Mouse (Mus musculus): ENCODE measurements at regions not wholly inside any gene's neighbourhood (a gene's known extent, or its start where the extent isn't known, plus 50 kb on each side); places are given as distances from the start of the nearest gene placed in this dataset.

DNA sequence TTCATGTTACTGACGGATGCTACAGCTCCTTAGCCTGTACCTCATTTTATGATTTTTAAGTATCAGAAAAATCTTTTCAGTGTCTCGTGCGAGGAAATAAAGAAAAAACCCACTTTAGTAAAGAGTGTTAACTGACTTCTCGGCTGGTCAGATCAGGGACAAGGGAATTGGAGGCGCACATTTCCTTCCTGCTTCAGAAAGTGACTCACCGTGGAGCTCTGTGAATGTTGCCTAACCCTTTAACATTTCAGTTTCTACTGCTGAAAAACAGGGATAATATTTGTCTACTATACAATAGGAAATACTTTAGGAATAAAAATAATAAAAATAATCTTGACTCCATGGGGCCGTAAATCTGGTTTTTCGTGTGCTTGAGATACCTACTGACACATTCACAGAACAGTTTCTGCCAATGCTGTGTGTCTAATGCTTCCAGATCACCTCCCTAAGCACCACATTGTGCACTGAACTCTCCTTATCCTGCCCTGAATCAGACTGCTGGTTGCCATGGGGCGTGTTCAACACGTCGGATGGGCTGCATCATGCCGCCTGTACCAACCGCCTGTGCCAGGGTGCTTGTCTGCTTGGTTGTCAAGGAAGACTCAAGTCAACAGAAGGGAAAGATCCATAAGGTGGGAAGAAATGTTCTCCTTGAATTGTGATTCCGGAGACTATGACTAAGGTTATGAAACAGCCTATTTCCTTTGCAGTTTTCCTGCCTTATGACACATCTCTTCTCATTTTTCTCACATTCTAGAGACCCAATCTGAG is 246.3 kb downstream of the Ikzf2 start:
- H3K36me3 ChIP-seq: no peaks in the 10 kb centered on the region
- no peaks in the 10 kb centered on the region for H3K27me3 ChIP-seq (replicated peaks)
- no peak overlapping the region for H3K4me2 ChIP-seq
- ATAC-seq: no peak
- no peak overlapping the region for H3K27ac ChIP-seq
- H3K4me3 ChIP-seq: no peak overlapping the region
- H3K9me3 ChIP-seq (replicated peaks): no peaks in the 10 kb centered on the region
- 0 out of 2 replicates have a peak, but pooled peaks cover 3% of the 10 kb centered on the region for H3K4me1 ChIP-seq
- no peak overlapping the region for H3K9ac ChIP-seq
- WGBS (ENCODE audit: insufficient replicate concordance): 66% methylated on average over 14 of the region's 14 CpGs

DNA sequence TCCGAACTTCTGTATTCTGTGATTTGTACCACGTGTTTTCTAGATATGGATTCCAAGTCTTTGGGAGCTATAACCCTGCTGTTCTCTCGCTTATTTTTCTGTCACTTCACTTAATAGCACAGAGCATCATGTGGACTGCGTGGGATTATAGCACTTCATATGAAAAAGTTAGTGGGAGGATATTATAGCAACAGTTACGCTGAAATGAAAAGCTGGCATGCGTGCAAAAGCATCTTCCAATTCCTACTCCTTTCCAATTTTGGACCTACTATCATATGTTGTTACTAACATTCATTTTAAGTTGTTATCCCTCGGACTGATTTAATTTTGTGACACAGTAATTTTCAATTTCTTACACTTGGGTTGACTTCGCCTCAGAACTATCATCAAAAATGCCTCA is 250.0 kb downstream of the Ikzf2 start:
- Histone ChIP-seq H3K36me3 (no peaks in the 10 kb centered on the region), H3K4me3 (no peak overlapping the region), H3K27me3 (replicated peaks) (no peaks in the 10 kb centered on the region), H3K4me2 (no peak overlapping the region), H3K27ac (no peak overlapping the region), H3K9me3 (replicated peaks) (no peaks in the 10 kb centered on the region), H3K9ac (no peak overlapping the region), H3K4me1 (0 out of 2 replicates have a peak, but pooled peaks cover 3% of the 10 kb centered on the region)
- ATAC-seq: no peak
- 80% methylated on average over 8 of the region's 8 CpGs for WGBS (ENCODE audit: insufficient replicate concordance)

DNA sequence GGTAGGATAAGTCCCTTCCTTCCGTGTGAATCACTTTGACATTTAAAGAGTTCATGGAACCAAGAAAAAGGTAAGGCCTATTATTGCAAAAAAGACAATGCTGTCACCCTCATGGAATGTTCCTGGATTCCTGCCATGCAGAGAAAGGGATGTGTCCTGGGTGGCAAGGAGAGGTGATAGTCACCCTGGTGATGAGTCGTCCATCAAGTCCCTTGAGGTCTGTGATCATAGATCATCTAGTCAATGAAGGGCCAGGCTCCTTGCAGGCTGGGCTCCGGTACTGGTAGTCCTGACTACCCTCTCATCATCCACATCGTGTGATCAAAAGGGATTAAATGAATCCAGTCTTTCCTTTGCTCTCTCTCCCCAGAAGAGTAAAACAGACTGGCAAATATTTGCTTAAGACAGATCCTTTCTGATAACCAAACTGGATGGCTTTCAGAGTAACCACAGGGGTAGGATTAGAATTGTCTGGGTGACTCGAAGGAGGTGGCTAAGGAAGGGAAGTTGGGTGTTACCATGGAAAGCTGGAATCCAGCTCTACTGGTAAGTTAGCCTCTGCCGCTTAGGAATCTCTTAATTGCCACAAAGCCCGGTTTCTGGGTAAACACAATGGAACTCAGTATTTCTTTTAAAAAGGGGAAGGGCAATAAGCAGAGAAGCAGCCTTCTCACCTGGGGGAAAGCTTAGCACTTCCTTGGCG is 253.2 kb downstream of the Ikzf2 start:
- no peaks in the 10 kb centered on the region for H3K27me3 ChIP-seq (replicated peaks)
- H3K4me3 ChIP-seq: no peak overlapping the region
- H3K4me2 ChIP-seq: no peak overlapping the region
- H3K9ac ChIP-seq: no peak overlapping the region
- no peaks in the 10 kb centered on the region for H3K9me3 ChIP-seq (replicated peaks)
- H3K4me1 ChIP-seq: no peaks in the 10 kb centered on the region
- ATAC-seq: no peak
- H3K36me3 ChIP-seq: no peaks in the 10 kb centered on the region
- no peak overlapping the region for H3K27ac ChIP-seq
- 54% methylated on average over 8 of the region's 8 CpGs for WGBS (ENCODE audit: insufficient replicate concordance)

DNA sequence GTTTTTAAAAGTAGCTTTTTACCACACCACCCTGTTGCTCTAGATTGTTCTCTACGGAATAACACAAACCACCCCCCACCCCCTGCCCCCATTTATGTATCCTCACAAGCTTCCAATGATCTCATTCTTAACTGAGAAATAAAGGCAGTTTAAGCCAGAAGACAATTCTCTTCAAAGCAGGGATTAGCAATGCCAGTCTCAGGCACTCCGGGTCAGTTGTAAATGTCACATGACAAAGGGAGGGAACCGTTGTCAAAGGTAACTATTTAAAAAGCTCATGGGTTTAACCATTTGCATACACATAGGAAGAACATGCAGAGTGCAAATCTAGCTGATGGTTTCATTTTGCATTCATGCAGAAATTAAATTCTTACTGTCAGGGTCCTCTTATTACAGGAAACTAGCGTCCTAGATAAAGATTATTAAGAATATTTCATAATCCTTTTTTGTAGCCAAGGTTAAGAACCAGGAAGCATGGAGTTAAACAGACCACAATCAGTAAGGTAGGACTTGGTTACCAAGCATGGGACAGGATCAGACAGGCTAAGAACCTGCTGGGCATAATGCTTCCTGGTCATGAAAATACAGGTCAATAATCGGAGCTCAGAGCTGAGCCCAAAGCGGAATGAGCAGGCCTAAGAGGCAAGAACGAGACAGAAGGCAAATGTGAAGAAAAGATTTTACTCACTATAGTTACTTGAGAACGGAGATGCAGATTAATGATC is 256.2 kb downstream of the Ikzf2 start:
- ATAC-seq: no peak
- Histone ChIP-seq H3K27ac (no peak overlapping the region), H3K9me3 (replicated peaks) (no peaks in the 10 kb centered on the region), H3K9ac (no peak overlapping the region), H3K4me3 (no peak overlapping the region), H3K27me3 (replicated peaks) (no peaks in the 10 kb centered on the region), H3K36me3 (no peaks in the 10 kb centered on the region), H3K4me2 (no peak overlapping the region), H3K4me1 (no peaks in the 10 kb centered on the region)
- 65% methylated on average over 8 of the region's 8 CpGs for WGBS (ENCODE audit: insufficient replicate concordance)

DNA sequence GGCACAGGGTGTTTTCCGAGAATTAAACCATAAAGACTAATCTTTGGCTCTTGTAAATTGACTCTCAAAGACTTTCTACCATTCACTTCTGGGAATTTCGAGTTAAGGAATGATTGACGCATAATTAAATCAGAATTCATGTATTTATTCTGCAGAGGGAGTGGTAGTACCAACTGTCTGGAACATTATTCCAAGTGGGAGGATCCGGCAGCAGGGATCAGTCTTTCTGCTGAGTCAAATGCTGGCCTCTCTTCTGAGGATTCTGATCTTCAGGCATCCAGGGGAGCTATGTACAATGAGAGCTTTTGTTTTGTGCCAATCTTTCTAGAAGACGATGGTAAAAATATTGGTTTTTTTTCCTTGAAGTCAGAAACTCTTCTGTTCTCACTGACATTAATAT is 257.4 kb downstream of the Ikzf2 start:
- H3K4me3 ChIP-seq: no peak overlapping the region
- no peaks in the 10 kb centered on the region for H3K36me3 ChIP-seq
- H3K4me1 ChIP-seq: no peaks in the 10 kb centered on the region
- no peaks in the 10 kb centered on the region for H3K27me3 ChIP-seq (replicated peaks)
- H3K27ac ChIP-seq: no peak overlapping the region
- no peaks in the 10 kb centered on the region for H3K9me3 ChIP-seq (replicated peaks)
- 75% methylated on average over 5 of the region's 5 CpGs for WGBS (ENCODE audit: insufficient replicate concordance)
- no peak overlapping the region for H3K9ac ChIP-seq
- ATAC-seq: no peak
- no peak overlapping the region for H3K4me2 ChIP-seq

DNA sequence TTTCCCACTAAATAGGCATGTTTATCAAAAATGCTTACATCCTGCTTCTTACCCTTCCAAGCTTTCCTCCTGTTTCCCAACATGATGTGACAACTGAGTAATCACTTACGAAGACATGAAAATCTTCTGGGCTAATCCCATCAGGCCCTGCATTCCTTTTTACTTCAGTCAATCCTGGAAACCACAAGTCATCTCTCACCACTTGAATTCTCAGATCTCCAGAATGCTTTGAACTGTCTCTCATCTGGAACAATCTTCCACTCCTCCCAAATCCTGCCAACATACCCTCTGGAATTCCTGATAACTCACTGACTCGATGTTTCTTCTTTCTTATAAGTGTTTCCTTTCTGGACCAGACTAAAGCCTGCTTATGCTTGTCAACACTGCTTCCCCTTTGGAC is 289.4 kb downstream of the Ikzf2 start:
- Histone ChIP-seq H3K9me3 (replicated peaks) (peaks cover 7% of the 10 kb centered on the region; the same call in 1 of the 2 replicates), H3K27me3 (replicated peaks) (no peaks in the 10 kb centered on the region), H3K27ac (no peak overlapping the region), H3K9ac (no peak overlapping the region), H3K4me2 (no peak overlapping the region), H3K36me3 (no peaks in the 10 kb centered on the region), H3K4me3 (no peak overlapping the region), H3K4me1 (no peaks in the 10 kb centered on the region)
- no peak for ATAC-seq
- WGBS (ENCODE audit: insufficient replicate concordance): 61% methylated on average over 2 of the region's 2 CpGs

DNA sequence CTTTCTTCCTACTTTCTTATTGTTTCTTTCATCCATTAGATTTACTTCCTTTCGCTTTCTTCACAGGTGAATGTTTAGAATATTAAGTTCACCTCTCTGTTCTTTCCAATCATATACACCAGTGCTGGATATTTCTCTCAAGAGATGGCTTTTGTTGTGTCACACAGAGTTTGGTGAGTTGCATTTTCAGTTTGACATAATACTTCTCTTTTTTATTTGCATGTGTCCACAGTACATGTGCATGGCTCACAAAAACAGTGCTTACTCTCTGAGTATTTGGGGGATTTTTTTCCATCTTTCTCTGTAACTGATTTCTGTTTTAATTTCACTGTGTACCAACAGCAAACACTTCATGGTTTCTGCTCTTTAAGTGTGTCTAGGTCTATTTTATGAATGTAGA is 274.5 kb upstream of the Erbb4 start:
- Histone ChIP-seq H3K4me3 (no peak overlapping the region), H3K4me2 (no peak overlapping the region), H3K36me3 (no peaks in the 10 kb centered on the region), H3K9ac (no peak overlapping the region), H3K4me1 (no peaks in the 10 kb centered on the region), H3K27me3 (replicated peaks) (no peaks in the 10 kb centered on the region), H3K9me3 (replicated peaks) (peaks cover 5% of the 10 kb centered on the region), H3K27ac (no peak overlapping the region)
- WGBS (ENCODE audit: insufficient replicate concordance): 68% methylated on average over 1 of the region's 1 CpGs
- no peak for ATAC-seq

DNA sequence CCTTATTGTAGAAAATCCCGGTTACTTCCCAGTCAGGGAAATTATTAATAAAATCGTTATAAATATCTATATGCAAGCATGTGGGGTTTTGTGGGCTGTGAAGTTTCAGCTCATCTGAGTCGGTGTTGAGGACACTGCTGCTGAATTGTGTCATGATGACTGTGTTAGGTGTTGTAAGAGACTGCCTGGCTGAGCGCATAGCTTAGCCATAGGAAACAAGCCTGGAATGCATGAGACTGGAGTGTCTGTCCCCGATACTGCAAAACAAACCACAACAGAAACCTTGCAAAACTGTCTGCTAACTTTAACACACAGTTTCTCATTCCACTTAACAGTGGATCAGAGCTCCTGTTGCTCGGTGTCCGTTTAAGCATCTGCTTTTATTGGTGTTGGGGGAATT is 271.9 kb upstream of the Erbb4 start:
- Histone ChIP-seq H3K4me3 (no peak overlapping the region), H3K9ac (no peak overlapping the region), H3K27me3 (replicated peaks) (no peaks in the 10 kb centered on the region), H3K4me1 (no peaks in the 10 kb centered on the region), H3K36me3 (no peaks in the 10 kb centered on the region), H3K9me3 (replicated peaks) (peaks cover 12% of the 10 kb centered on the region), H3K27ac (no peak overlapping the region), H3K4me2 (no peak overlapping the region)
- ATAC-seq: no peak
- 70% methylated on average over 7 of the region's 7 CpGs for WGBS (ENCODE audit: insufficient replicate concordance)

DNA sequence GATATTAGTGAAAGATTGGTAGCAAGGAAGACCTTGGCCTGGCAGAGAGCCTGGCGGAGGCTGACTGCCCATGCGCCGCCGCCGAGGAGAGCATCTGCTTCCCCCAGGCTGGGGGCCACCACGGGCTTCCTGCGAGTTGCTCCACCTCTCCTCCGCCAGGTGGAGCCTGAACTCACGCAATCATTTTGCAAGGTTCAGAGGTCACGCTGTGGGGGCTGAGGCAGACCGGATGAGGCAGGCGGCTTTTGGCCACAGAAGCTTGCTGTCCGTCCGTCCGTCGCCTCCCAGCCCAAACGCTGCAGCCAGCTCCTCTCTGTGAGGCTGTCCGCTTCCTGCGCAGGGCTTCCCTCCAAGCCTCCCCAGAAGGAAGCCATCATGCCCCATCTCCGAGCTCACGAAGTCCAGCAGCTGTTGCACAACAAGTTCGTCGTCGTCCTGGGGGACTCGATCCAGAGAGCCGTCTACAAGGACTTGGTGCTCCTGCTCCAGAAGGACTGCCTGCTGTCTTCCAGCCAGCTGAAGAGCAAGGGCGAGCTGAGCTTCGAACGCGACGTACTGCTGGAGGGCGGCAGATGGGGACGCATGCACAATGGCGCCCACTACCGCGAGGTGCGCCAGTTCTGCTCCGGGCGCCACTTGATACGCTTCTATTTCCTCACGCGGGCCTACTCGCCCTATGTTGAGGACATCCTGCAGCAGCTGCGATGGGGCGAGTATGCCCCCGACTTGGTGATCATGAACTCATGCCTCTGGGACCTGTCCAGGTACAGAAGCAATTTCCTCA is 269.3 kb upstream of the Erbb4 start:
- WGBS (ENCODE audit: insufficient replicate concordance): 90% methylated on average over 46 of the region's 46 CpGs
- Histone ChIP-seq H3K9ac (no peak overlapping the region), H3K4me2 (no peak overlapping the region), H3K4me3 (no peak overlapping the region), H3K4me1 (no peaks in the 10 kb centered on the region), H3K27ac (no peak overlapping the region), H3K36me3 (no peaks in the 10 kb centered on the region), H3K9me3 (replicated peaks) (peaks cover 12% of the 10 kb centered on the region), H3K27me3 (replicated peaks) (no peaks in the 10 kb centered on the region)
- no peak for ATAC-seq

DNA sequence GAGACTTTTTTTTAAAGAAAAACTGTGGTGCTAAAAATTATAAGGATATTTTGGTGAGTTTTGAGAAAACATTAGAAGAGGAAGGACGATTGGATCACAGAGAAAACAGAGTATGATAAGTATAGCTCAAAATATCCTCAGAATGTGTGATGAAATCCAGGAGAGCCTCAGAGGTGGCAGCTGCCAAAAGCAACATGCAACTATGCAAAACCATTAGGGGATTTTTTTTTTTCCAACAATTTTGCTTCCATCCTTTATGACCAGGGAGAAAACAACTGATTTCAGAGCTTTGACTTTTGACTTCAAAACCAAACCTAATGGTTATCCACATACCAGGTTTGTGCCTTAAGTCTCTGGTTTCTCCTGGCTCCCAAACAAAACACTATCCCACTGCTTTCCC is 267.4 kb upstream of the Erbb4 start:
- Histone ChIP-seq H3K4me1 (no peaks in the 10 kb centered on the region), H3K9me3 (replicated peaks) (peaks cover 12% of the 10 kb centered on the region), H3K9ac (no peak overlapping the region), H3K27me3 (replicated peaks) (no peaks in the 10 kb centered on the region), H3K4me3 (no peak overlapping the region), H3K4me2 (no peak overlapping the region), H3K36me3 (no peaks in the 10 kb centered on the region), H3K27ac (no peak overlapping the region)
- WGBS (ENCODE audit: insufficient replicate concordance): 26% methylated on average over 1 of the region's 1 CpGs
- no peak for ATAC-seq

DNA sequence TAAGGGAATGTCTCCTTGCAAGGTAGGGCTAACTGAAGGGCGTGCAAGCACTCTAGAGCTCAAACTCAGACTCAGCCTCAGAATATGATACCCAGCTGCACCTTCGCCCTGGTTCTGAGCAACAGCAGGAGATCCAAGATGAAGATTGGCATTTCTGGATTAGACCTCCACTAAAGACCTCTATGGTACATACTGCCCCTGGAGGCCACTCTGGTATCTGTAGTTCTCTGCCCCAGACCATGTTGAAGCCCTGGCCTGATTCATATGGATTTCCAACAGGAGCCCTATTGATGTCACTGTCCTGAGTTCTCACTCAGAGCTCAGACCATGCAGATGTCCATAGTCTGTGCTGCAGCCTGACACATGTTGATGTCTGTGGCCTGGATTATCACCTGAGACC is 262.2 kb upstream of the Erbb4 start:
- no peak for ATAC-seq
- H3K9me3 ChIP-seq (replicated peaks): no peaks in the 10 kb centered on the region
- no peak overlapping the region for H3K4me2 ChIP-seq
- no peaks in the 10 kb centered on the region for H3K27me3 ChIP-seq (replicated peaks)
- no peaks in the 10 kb centered on the region for H3K4me1 ChIP-seq
- no peak overlapping the region for H3K27ac ChIP-seq
- no peaks in the 10 kb centered on the region for H3K36me3 ChIP-seq
- H3K9ac ChIP-seq: no peak overlapping the region
- WGBS (ENCODE audit: insufficient replicate concordance): 67% methylated on average over 2 of the region's 2 CpGs
- no peak overlapping the region for H3K4me3 ChIP-seq

DNA sequence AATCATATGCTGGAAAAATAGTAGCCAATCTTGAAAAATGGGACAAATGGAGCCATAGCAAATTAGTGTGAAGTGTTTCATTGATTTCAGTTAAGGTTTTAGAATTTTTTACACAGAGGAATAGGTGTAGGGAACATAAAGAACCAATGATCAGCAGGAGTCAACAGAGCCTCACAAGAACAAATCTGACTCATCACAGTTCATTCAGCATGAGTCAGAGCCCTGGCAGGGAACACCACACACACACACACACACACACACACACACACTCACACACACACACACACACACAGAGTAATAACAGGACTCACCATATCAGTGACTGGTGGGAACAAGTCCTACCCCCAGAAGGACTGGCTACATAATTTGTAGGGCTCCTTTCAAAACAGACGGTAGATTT is 259.7 kb upstream of the Erbb4 start:
- 75% methylated on average over 1 of the region's 1 CpGs for WGBS (ENCODE audit: insufficient replicate concordance)
- Histone ChIP-seq H3K9me3 (replicated peaks) (no peaks in the 10 kb centered on the region), H3K4me3 (no peak overlapping the region), H3K4me2 (no peak overlapping the region), H3K36me3 (no peaks in the 10 kb centered on the region), H3K27ac (no peak overlapping the region), H3K27me3 (replicated peaks) (no peaks in the 10 kb centered on the region), H3K4me1 (no peaks in the 10 kb centered on the region), H3K9ac (no peak overlapping the region)
- no peak for ATAC-seq

Measured in liver, embryonic 12.5 days (tissue).